Mouse (Mus musculus) kidney, embryonic 16.5 days (tissue): ENCODE results near the gene Xlr4c. TPM values are rescaled to one million over a fixed set of nuclear protein-coding genes. Genes with fewer than 3 reads are reported as not detected.
"Not testable (repeated sequence)": the region's sequence is repeated elsewhere in the genome, so short reads cannot be mapped to it uniquely, and the experiment has no call there.

Source experiments
- ATAC-seq: fragments of 200-750 bp; cut with Nextera tagmentation; 2 replicates; pipeline ENCODE4 v1.8.0; 2017; ENCODE audit warnings: moderate TSS enrichment; ENCODE audit not compliant: low FRiP score, low TSS enrichment
- H3K27ac ChIP-seq: fragments of 300-500 bp; sonication (generic); 2 replicates; pipeline ENCODE4 v1.5.1; 2014; ENCODE audit warnings: low read length
- H3K27me3 ChIP-seq: fragments of 300-500 bp; sonication (generic); 2 replicates; pipeline ENCODE4 v1.6.1; 2014; ENCODE audit warnings: low read length, control low read depth, mixed read lengths; ENCODE audit not compliant: insufficient read depth
- H3K36me3 ChIP-seq: fragments of 300-500 bp; sonication (generic); 2 replicates; pipeline ENCODE4 v1.6.1; 2014; ENCODE audit warnings: low read length, control low read depth, mixed read lengths; ENCODE audit not compliant: insufficient read depth
- H3K4me1 ChIP-seq: fragments of 300-500 bp; sonication (generic); 2 replicates; pipeline ENCODE4 v1.6.1; 2014; ENCODE audit warnings: low read length, control low read depth, mixed read lengths; ENCODE audit not compliant: insufficient read depth
- H3K4me2 ChIP-seq: fragments of 300-500 bp; sonication (generic); replicated peaks from 2 replicates; pipeline ENCODE4 v1.6.1; 2014; ENCODE audit warnings: low read depth, low read length
- H3K4me3 ChIP-seq: fragments of 300-500 bp; sonication (generic); 2 replicates; pipeline ENCODE4 v1.5.1; 2014; ENCODE audit warnings: mild to moderate bottlenecking, low read length
- H3K9ac ChIP-seq: fragments of 300-500 bp; sonication (generic); replicated peaks from 2 replicates; pipeline ENCODE4 v1.6.1; 2014; ENCODE audit warnings: low read length
- H3K9me3 ChIP-seq: fragments of 300-500 bp; sonication (generic); 2 replicates; pipeline ENCODE4 v1.6.1; 2016; ENCODE audit warnings: low read length, control low read depth
- WGBS: fragments of 180-500 bp; shearing (Covaris S2); extraction: QIAGEN DNeasy Blood & Tissue Kit; methylation state at CpG from one replicate; pipeline ENCODE4 v1.1.7; 2014; 5-methylcytosine and 5-hydroxymethylcytosine counted together
- polyA plus RNA-seq: library from polyadenylated mRNA; unstranded; fragments of >200 nt; fragmentation: Nextera tagmentation; extraction: Ambion mirVana; gene quantifications from 2 replicates; pipeline ENCODE4 v1.2.1, GENCODE M21; 2015

Xlr4c gene
- not detected in 2 replicates for polyA plus RNA-seq

DNA sequence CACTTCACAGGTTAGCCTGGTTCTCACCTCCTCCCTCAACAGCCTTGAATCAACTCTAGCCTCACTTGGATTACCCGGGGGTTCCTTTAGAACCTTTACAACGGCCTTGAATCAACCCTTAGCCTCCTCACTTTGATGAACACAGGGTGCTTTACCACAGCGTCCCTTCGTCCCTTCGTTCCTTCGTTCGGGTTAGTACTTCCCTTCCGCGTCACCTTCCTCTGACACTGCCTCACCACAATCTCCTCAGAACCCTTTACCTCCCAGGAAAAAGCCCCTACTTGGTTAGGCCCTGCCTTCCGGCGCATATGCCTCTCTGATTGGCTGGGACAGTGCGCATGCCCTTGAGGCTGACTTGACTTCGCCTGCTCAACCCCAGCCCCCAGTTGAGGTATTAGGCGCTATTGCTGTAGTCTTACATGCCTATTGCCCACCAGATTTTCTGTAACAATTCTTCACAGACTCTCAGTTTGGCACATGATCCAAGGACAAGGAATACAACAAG, at the start of gene Xlr4c:
Gene Xlr4c (minus strand): TSS at position 310 of the 505 bp plus-strand sequence.
- WGBS = 90% methylated on average over 9 of the region's 14 CpGs
- H3K4me1 ChIP-seq, H3K36me3 ChIP-seq, ATAC-seq, H3K27me3 ChIP-seq, H3K9ac ChIP-seq, H3K9me3 ChIP-seq, H3K4me3 ChIP-seq, H3K27ac ChIP-seq, H3K4me2 ChIP-seq: not testable (repeated sequence)

DNA sequence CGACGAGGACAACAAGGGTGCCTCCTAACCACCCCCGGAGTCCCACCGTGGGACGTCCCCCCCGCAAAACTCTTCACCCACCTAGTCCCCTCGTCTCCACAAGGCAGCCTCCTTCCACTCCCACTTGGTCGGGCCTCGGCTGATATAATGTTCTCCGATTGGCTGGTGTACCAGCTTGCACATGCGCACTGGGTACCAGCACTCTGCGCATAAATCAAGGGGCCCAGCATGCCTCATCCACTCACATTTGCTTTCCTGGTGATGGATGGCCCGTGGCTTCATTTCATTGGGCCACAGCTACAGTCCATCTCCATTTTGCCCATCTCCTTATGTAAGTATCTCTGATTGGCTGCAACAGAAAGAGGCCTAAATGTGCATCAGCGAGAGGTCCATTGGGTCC, 22.3 kb upstream of the Xlr4c start, which contains the start of gene Xlr3c:
Gene Xlr3c (minus strand): TSS at position 121 of the 400 bp plus-strand sequence.
- not testable (repeated sequence) for H3K4me2 ChIP-seq, H3K36me3 ChIP-seq, H3K4me3 ChIP-seq, H3K27ac ChIP-seq, H3K9ac ChIP-seq, ATAC-seq, H3K27me3 ChIP-seq, H3K9me3 ChIP-seq, H3K4me1 ChIP-seq
- WGBS = 87% methylated on average over 14 of the region's 14 CpGs

DNA sequence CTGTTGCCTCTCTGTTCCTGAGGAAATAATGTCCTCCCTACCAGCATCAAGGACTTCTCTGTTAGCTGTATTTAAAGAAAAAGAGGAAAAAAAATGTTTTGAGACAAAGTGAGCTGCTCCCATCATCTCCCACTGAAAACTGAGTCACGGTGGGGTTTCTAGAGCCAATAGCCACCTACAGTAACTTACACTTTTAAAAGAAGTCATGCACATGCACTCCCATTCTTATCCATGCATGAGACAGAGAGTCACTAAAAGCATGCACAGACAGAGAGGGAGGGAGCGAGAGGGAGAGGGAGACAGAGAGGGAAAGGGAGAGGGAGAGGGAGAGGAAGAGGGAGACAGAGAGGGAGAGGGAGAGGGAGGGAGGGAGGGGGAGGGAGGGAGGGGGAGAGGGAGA, 19.5 kb upstream of the Xlr4c start:
- not testable (repeated sequence) for H3K9me3 ChIP-seq

DNA sequence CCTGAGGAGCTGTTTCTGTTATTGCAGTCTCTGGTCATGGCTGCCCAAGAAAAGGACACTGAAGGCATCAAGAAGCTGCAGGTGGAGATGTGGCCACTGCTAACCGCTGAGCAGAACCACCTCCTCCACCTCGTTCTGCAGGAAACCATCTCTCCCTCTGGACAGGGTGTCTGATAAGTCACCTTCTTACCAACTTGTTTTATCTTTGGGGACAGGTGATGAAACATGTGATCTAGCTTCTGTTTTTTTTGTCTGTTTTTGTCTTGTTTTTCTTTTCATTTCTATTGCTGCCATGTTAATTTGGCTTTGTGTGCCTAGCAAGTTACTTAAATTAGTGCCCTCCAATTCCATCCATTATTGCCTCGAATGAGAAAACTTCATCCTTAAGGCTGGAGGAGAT, 13.6 kb downstream of the Xlr4c start:
- no peak overlapping the region for H3K27ac ChIP-seq
- no peak for ATAC-seq
- no peaks in the 10 kb centered on the region; the same call in 1 of the 2 replicates for H3K27me3 ChIP-seq
- no peaks in the 10 kb centered on the region for H3K36me3 ChIP-seq
- no peaks in the 10 kb centered on the region for H3K9me3 ChIP-seq
- H3K4me2 ChIP-seq = peak overlapping the region; percentile 75
- WGBS = 35% methylated on average over 3 of the region's 3 CpGs
- peak overlapping the region; percentile 60 for H3K4me3 ChIP-seq
- H3K4me1 ChIP-seq = peaks cover 5% of the 10 kb centered on the region; the same call in 1 of the 2 replicates
- H3K9ac ChIP-seq = peak overlapping the region; percentile 73

More for the DNA sequence above, 19.5 kb upstream of the Xlr4c start:
- not testable (repeated sequence) for H3K4me2 ChIP-seq, H3K9ac ChIP-seq, ATAC-seq, H3K36me3 ChIP-seq, H3K4me3 ChIP-seq, H3K27me3 ChIP-seq, H3K4me1 ChIP-seq, H3K27ac ChIP-seq
- 88% methylated on average over 1 of the region's 2 CpGs for WGBS

DNA sequence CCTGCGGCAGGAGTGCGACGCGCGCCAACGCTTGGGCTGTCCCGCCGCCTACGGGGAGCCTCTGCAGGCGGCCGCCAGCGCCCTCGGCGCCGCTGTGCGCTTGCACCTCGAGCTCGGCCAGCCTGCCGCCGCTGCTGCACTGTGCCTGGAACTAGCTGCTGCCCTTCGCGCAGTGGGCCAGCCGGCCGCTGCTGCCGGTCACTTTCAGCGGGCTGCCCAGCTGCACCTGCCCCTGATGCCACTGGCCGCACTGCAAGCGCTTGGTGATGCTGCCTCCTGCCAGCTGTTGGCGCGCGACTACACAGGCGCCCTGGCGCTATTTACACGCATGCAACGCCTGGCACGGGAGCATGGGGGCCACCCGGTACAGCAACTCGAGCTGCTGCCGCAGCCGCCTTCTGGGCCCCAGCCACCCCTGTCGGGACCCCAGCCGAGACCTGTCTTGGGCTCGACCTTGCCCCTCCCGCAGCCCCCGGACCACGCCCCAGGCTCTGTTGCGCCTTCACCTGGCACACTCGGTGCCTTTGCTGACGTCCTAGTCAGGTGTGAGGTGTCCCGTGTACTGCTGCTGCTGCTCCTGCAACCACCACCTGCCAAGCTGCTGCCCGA, 14.2 kb downstream of the Xlr4c start:
- Histone ChIP-seq H3K4me1 (peaks cover 5% of the 10 kb centered on the region; the same call in 1 of the 2 replicates), H3K36me3 (no peaks in the 10 kb centered on the region), H3K9me3 (no peaks in the 10 kb centered on the region), H3K9ac (peak overlapping the region; percentile 73), H3K4me2 (peak overlapping the region; percentile 75), H3K27ac (peak overlapping the region; percentile 90), H3K27me3 (no peaks in the 10 kb centered on the region; the same call in 1 of the 2 replicates), H3K4me3 (peak overlapping the region; percentile 60)
- 24% methylated on average over 51 of the region's 51 CpGs for WGBS
- ATAC-seq = peak; percentile 74

DNA sequence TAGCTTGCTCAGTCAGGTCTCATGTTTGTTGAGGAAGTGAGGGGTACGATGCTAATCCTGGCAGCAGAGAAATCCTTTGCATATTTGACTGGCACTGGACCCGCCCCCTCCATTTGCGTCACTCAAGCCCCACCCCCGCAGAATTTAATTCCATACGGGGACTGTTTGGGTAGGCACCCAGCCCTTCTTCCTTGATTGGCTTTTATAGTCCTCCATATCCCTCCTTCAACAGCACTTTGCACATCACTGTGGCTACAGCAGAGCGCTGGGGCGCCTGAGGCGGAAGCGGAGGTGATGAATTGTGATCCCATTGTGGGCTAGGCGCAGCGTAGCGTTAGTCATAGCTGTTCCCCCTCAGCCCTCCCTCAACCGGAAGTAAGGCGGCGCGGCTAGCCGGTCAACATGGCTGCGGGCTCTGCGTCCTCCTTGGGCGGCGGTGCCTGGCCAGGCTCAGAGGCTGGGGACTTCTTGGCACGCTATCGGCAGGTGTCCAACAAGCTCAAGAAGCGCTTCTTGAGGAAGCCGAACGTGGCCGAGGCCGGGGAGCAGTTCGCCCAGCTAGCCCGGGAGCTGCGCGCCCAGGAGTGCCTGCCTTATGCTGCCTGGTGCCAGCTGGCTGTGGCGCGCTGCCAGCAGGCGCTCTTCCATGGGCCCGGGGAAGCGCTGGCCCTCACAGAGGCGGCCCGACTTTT, 14.9 kb downstream of the Xlr4c start, which contains the start of gene F8a:
Gene F8a (plus strand): TSS at position 378 of the 692 bp plus-strand sequence.
- 15% methylated on average over 39 of the region's 39 CpGs for WGBS
- peak within 1 kb of the TSS; percentile 60 for H3K4me3 ChIP-seq
- peak within 1 kb of the TSS; percentile 75 for H3K4me2 ChIP-seq
- H3K36me3 ChIP-seq = no peaks in the 10 kb centered on the region
- peaks cover 5% of the 10 kb centered on the region; the same call in 1 of the 2 replicates for H3K4me1 ChIP-seq
- H3K9ac ChIP-seq = peak within 1 kb of the TSS; percentile 73
- no peaks in the 10 kb centered on the region; the same call in 1 of the 2 replicates for H3K27me3 ChIP-seq
- no peaks in the 10 kb centered on the region for H3K9me3 ChIP-seq
- peak; percentile 95 for ATAC-seq
- H3K27ac ChIP-seq = peak within 1 kb of the TSS; percentile 90

DNA sequence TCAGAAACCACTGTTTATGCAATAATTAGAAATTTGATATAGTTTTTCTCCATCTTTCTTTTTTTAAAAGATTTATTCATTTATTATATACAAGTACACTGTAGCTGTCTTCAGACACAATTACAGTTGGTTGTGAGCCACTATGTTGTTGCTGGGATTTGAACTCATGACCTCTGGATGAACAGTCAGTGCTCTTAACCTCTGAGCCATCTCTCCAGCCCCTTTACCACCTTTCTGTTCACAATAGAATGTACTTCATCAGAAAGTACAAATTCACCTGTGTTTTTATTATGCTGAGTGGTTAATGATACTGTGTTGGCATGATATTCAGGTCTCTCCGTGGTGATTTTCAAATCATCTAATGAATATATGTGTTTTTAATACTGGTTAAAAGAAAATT, 17.6 kb downstream of the Xlr4c start:
- Histone ChIP-seq H3K27me3 (no peaks in the 10 kb centered on the region; the same call in 1 of the 2 replicates), H3K9ac (no peak overlapping the region), H3K36me3 (no peaks in the 10 kb centered on the region), H3K9me3 (no peaks in the 10 kb centered on the region), H3K4me1 (peaks cover 5% of the 10 kb centered on the region; the same call in 1 of the 2 replicates), H3K4me3 (no peak overlapping the region), H3K4me2 (no peak overlapping the region), H3K27ac (no peak overlapping the region)
- ATAC-seq = no peak
- 46% methylated on average over 1 of the region's 1 CpGs for WGBS

DNA sequence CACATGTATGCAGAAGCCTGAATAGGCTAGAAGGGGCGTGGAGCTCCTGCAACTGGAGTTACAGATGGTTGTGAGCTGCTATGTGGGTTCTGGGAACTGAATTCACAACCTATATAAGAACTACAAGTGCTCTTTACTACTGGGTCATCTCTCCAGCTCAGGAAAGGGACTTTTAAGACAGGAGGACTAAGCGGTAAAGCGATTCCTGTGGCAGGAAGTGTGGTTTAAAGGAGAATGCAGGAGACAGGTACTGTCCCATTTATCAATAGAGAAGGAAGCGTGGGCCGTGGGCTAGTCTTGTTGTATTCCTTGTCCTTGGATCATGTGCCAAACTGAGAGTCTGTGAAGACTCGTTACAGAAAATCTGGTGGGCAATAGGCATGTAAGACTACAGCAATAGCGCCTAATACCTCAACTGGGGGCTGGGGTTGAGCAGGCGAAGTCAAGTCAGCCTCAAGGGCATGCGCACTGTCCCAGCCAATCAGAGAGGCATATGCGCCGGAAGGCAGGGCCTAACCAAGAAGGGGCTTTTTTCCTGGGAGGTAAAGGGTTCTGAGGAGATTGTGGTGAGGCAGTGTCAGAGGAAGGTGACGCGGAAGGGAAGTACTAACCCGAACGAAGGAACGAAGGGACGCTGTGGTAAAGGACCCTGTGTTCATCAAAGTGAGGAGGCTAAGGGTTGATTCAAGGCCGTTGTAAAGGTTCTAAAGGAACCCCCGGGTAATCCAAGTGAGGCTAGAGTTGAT, 28.9 kb downstream of the Xlr4c start, which contains the start of gene Xlr4b:
Gene Xlr4b (plus strand): TSS at position 515 of the 746 bp plus-strand sequence.
- H3K4me3 ChIP-seq, H3K36me3 ChIP-seq, H3K4me1 ChIP-seq, H3K27me3 ChIP-seq, H3K4me2 ChIP-seq, H3K9ac ChIP-seq, H3K27ac ChIP-seq, ATAC-seq, H3K9me3 ChIP-seq: not testable (repeated sequence)
- WGBS = 72% methylated on average over 14 of the region's 19 CpGs

DNA sequence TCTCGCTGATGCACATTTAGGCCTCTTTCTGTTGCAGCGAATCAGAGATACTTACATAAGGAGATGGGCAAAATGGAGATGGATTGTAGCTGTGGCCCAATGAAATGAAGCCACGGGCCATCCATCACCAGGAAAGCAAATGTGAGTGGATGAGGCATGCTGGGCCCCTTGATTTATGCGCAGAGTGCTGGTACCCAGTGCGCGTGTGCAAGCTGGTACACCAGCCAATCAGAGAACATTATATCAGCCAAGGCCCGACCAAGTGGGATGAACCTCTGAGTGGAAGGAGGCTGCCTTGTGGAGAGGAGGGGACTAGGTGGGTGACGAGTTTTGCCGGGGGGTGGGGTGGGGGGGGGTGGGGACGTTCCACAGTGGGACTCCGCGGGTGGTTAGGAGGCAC, 51.0 kb downstream of the Xlr4c start, which contains the start of gene Xlr3b:
Gene Xlr3b (plus strand): TSS at position 274 of the 400 bp plus-strand sequence.
- not testable (repeated sequence) for H3K9ac ChIP-seq, ATAC-seq, H3K36me3 ChIP-seq, H3K4me3 ChIP-seq, H3K4me2 ChIP-seq, H3K27ac ChIP-seq, H3K27me3 ChIP-seq, H3K9me3 ChIP-seq, H3K4me1 ChIP-seq
- 81% methylated on average over 12 of the region's 12 CpGs for WGBS
